Mouse (Mus musculus) left cerebral cortex, adult 18-20 months (tissue): Measurements from ENCODE around the gene Anapc11. TPM values are rescaled to one million over a fixed set of nuclear protein-coding genes. Genes with fewer than 3 reads are reported as not detected.
"Not testable (repeated sequence)": the region's sequence is repeated elsewhere in the genome, so short reads cannot be mapped to it uniquely, and the experiment has no call there.

Source experiments
- DNase-seq, 2 experiments: peaks; one replicate each; pipeline ENCODE4 v3.0.0; 2021 to 2022; ENCODE audit warnings: low spot score in 2 of 2, mixed read lengths in 1 of 2
- total RNA-seq, 2 experiments: library from RNA; stranded (reverse); gene quantifications; 2 replicates each; pipeline ENCODE4 v1.2.3; 2021

Gene Anapc11
- total RNA-seq, 2 experiments from 2014 or later = 95.1 to 98.8 TPM

DNA sequence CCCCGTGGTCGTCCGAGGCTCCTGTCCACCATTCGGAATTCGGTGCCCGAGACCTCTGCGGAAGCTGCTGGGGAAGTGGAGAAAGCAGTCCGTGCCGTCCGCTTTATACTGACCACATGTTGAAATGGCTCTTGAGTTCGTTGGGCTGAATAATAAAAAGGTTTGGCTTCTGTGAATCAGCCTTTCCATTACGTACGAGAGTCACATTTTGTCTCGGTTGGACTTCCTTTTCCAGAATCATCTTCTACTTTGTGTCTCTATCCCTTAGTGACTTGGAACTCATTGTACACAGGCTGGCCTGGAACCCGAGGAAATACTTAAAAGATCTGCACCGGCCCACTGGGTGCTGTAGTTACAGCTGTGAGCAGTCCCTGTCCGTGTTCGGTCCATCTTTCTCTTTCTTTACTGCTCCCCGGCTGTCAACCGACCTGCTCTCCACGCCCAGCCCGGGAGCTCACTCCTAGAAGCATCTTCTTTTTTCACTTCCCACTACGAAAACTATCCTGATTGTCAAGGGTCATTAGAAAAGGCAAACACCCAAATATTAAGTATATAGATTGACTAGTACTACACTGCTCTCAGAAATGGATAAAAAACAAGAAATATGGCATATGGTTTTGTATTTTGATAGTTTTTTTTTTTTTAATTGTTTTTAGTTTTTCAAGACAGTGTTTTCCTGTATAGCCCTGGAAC, 24.5 kb upstream of the Anapc11 start:
- DNase-seq = no peak

DNA sequence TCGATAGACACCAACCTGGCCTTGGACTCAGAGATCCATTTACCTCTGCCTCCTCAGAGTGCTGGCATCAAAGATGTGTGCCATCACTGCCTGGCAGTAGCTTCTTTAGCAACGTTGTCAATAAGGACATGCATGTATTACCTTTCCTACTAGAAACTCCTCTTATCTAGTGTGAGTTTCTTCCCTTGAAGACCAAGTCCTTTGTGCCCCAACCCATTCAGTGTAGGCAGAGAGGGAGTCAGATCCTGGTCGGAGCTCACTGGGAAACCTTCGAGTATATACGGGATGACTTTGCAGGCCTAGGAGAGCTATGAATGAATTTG, 24.0 kb upstream of the Anapc11 start:
- no peak for DNase-seq

DNA sequence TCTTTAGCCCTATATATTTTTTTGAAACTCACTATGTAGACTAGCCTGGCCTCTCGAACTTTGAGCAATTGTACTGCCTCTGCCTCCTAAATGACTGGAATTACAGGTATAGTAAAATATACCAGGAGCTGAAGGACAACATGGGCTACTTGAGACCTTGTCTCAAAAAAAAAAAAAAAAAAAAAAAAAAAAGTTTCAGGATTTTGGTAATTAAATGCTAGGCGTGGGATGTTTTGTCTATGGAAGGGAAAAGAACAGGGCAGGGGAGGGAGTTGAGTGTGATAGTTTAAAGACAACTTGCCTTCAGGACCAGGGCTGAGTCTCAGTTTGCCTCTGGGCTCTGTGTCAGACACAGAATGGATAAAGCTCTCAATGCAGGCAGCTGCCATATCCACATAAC, 23.2 kb upstream of the Anapc11 start:
- DNase-seq = no peak

DNA sequence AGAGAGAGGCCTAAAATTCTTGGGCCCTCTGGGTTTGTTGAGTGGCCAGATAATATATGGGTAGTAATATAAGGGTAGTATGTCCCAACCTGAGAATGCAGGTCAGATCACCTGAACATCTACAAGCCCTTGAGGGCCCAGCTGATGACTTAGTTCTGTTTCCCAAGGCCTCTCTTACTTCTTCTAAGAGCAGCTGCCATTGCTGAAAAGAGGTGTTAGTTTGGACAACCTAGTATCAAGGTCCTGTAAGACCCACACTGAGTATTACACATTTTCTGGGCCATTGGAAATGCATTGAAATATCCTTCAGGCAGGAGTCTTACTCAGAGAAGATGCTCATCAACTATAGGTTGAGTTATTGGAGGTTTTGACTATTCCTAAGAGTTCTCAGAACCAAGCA, 22.3 kb upstream of the Anapc11 start:
- DNase-seq = no peak

DNA sequence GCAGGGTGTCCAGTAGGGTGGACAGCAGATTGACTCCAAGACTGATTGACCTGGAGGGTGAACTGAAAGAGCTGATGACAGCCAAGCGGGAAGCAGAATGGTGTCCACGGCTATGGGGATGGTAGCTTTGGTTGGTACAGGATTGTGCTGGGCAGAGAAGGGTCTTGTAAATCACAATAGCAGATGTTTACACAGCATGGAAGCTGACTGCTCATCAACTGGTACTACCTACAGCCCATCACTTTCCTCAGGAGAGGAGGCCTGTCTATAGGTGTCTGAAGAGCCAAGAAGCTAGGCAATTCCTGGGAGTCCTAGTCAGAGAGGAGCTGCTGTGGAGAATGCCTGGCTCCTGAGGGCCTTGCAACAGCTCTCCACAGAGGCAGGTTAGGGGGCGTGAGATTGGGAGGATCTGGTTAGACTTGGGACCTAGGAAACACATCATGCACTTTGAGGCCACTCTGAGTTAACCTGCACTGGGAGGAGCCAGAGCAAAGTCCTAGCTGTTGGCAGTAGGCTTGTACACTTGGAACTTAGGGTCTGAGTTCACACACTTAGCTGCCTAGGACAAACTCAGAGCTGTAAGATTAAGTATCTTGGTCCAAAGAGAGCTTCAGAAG, 21.7 kb upstream of the Anapc11 start:
- no peak for DNase-seq

DNA sequence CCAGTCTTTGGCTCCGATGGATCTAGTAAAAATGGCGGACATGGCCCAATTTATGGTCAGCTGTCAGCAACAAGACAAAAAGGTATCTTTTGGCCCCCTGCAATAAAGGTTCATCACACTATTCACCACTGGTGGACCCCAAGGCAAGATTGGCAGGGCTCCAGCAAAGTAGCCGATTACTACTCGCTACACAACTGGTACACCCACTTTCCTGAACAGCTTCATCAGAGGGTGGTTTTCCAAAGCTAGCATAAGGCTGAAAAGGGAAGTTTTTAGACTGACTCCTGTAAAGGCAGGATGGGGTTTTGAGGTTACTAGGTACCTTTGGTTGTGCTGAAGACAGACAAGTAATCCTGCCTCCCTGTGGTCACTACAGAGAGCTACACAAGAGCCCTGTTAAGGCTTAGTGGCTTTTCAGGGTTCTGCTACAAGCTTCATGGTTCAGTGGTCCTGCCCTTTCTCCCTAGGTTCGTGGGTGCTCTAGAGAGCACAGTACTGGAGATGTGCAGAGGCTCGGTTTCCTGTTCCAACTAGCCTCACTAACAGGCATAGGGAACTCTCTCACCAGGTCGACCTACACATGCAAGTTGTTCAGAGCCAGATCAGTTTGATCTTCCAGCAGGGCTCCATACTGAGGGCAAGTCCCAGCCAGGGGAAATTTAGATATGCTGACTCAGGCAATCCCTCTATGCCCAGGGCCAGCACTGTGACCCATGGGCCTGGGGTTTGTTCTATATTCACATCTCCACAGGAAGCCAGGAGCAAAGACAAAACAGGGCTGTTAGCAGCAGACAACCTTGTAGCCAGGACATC, 20.8 kb upstream of the Anapc11 start:
- no peak for DNase-seq

DNA sequence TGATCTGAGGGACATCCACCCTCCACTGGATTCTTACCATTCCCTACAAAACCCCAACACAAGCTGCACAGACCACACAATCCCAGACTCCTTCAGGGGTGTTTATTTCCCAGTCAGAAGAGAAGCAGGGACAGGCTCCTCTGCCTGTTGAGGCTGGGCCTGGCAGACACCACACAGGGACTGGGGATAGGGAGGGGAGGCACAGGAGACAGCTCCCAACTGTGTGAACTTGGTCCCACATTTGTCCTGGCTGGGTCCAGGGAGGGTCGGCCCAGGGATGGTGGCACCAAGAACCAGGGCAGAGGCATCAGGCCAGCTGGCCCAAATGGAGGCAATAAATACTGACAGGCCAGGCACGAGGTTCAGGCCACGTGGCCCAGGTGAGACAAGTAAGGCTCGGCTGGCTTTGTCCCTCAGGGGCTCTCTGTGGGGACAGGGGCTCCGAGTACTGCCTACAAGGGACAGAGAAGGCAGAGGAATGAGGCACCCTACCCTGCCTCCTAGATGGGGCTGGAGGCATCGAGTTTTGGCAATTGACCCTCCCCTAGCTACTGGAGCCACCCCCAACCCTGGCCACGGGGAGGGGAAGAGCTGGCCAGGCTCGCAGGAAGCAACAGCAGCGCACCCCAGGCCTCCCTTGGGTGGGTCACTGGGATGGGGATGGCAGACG, 20.1 kb upstream of the Anapc11 start:
- DNase-seq = no peak

DNA sequence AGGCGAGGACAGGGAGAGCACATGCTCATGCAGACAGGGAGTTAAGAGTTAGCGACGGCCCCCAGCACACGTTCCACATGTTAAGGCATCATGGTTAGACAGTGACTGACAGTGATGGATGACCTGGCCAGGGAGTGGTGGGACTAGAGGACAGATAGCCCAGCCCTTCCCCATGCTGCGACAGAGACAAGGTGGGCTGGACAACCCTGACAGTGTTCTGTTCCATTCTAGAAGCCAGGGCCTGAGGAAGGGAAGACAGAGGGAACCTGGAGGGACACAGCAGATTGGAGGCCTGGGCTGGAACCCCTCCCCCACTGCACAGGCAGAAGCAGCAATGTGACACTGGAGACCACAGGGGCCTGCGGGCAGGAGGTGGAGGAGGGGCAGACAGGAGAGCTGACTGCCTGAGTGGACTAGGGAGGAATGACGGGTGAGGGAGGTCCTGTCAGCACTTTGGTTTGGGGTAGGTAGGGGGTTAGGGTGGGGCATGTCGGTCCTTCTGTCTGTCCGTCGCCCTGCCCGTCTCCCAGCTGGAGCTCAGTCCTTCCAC, 19.5 kb upstream of the Anapc11 start:
- no peak for DNase-seq

DNA sequence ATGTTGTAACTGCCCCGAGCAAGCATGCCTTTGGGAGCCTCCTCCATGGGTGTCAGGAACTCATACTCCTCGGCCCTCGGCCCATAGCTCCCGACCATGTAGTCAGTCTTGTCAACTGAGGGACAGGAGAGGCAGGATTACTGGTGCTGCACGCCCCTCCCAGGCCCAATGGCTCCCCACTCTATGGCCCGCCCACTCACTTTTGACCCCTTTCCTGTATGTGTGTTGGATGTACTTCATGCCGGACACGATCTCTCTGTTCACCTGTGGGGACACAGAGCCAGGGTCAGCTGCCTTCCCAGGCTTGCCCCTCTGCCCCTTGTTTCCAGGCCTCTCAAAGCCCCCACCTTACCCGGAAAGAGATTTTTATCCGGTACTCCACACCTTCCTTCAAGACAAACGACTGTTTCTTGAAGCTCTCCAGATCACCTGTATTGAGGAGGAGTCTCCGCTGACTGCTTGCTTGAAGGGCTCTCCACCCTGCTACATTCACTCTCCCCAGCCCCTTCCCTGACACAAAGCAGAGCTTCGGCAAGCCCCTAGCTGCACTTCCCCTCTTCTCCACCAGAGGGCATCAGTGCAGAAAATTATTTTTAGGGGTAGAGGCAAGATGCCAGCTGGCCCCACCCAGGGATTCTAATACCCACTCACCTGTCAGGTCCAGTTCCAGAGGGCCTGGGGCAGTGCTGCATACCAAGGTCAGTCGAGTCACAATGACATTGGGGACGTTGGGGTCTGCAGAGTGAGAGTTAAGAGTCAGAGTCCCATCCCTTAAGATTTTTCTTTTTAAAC, 18.7 kb upstream of the Anapc11 start:
- DNase-seq = peak; percentile 56 to 75

DNA sequence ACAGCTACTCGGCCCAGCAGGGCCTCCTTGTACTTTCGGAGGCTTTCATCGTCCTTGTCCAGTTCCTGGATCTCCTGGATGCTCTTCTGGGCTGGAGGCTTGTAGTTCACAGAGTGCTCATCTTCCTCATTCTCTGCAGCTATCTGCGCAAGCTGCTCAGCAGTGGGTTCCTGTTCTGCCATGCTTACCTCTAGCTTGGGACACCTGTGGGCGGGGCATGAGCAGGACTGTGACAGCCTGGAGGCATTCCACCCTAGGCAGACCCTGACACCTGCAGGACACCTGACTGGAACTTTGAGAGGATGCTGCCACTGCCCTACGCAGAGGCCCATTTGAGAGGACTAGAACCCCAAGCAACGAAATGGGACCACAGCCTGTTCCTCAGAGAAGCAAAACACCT, 18.0 kb upstream of the Anapc11 start:
- no peak for DNase-seq

DNA sequence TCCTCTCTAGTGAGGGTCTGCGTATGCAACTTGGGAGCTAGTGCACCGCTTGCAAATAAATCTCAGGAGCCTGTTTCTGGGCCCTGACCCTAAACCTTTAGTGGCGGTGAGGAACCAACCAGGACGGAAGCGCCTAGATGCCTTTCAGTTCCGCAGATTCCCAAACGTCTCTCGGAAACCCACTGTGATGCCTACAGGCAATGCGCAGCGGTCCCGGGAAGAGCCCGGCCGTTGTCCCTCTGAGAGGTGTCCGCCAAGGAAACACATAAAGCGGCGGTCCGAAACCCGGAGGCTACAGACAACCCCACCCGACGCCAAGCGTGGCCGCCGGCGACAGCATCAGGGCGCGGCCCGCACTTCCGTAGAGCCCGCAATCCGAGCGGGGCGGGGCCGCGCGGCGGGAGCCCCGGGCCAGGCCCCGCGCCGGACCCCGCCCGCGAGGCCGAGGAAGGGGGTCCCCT, 17.3 kb upstream of the Anapc11 start:
- peak in 1 of 2 experiments; percentile 36 for DNase-seq

DNA sequence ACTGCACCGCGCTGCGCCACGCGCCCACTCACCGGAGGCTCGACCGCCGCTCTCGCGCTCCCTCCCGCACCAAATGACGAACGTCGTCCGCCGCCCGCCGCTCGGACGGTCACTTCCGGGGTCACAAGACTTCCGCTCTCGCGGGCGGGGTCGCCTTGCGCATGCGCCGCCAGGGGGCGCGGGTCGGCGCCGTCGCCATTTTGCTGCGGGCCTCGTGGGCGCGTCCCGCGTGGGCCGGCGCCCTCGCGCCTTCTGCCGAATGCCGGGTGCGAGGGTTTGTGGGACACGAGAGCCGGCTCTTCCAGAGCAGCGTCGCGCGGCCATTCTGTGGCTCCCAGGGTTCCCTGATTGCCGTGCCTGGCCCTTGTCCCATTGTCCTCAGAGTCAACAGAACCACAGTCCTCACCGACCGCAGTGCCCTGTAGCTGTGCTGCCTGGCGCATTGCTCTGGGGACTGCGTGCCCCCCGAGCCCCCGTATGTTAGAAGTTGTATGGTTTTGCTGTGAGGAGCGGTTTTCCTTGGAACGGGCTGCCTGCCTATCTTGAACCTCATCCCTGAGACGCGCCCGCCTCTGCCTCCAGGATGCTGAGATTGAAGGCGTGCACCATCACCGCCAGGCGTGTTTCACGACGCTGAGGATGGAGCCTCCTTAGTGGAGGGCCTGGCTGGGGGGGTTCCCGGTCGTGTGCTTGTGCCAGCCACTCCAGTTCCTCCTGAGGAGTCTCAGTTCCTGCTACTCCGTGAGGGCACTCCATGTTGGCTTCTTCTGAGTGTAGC, 16.5 kb upstream of the Anapc11 start, which contains the start of gene Arhgdia:
Arhgdia (minus strand) TSS at position 135 of the 778 bp plus-strand sequence.
- DNase-seq = peak; percentile 84 to 94

DNA sequence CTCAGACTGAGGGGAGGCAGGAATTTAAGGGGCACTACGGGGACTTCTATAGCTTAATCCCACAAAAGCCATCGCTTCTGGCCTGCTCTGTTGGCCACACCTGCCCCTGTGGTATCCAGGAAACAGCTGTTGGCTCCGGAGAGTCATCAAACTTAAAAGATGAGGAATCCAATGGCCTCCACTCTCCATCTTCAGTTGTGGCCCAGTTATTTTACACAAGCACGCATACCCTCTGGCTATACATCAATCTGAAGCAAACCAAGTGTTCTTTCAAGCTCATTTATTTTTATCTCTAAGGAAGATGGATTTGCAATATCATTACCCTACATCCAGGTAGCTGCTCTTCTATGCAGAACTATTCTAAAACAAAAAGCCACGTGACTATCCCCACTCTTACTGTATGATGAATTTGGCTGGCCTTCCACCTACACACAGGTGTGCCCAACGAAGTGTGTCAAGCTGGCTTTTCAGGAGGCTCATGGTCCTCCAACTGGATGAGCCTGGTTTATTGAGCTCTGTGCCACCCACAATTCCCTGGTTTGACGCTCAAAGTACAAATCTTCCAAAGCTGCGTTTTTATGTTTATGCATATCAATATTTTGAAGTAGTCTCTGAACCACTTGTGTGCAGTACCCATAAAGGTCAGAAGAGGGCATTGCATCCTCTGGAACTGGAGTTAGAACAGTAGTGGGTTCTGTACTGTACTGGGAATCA, 15.8 kb upstream of the Anapc11 start:
- no peak for DNase-seq

DNA sequence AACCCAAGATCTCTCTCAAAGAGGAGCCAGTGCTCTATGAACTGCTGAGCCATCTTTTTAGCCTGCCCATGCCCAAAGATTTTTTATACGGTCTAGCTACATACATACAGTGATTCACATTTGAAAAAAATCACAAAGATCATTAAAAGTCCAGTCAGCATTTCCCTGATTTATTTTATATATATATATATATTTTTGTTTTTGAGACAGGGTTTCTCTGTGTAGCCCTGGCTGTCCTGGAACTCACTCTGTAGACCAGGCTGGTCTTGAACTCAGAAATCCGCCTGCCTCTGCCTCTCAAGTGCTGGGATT, 15.3 kb upstream of the Anapc11 start:
- not testable (repeated sequence) for DNase-seq

DNA sequence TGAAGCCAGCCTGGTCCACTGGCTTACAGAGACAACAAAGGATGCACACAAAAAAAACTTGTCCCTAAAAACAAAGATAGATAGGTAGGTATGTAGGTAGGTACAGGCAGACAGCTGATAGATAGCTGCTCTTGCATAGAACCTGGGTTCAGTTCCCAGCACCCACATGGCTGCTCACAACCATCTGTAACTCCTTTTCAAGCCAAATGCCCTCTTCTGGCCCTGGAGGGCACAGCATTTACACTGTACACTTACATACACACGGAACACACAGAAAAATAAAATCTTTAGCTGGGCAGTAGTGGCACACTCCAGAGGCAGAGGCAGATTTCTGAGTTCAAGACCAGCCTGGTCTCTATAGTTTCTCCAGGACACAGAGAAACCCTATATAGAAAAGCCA, 14.3 kb upstream of the Anapc11 start:
- DNase-seq = no peak

DNA sequence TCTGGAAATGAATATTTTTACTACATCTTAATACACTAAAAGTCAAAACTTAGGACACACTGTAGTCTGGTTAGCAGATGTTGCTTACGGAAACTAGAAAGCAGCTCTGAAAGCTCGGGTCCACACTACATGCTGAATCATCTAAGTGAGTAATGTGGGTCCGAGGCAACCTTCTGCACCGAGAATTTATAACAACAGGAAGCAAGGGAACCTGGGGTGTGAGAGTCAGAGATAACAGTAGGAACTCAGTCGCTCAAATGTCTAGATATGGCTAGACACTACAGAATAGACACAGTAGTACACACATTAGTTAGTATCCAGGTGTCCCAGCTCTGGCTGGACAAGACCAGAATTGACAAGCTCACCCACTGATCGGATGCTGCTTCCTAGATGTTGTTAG, 9.7 kb upstream of the Anapc11 start:
- no peak for DNase-seq

DNA sequence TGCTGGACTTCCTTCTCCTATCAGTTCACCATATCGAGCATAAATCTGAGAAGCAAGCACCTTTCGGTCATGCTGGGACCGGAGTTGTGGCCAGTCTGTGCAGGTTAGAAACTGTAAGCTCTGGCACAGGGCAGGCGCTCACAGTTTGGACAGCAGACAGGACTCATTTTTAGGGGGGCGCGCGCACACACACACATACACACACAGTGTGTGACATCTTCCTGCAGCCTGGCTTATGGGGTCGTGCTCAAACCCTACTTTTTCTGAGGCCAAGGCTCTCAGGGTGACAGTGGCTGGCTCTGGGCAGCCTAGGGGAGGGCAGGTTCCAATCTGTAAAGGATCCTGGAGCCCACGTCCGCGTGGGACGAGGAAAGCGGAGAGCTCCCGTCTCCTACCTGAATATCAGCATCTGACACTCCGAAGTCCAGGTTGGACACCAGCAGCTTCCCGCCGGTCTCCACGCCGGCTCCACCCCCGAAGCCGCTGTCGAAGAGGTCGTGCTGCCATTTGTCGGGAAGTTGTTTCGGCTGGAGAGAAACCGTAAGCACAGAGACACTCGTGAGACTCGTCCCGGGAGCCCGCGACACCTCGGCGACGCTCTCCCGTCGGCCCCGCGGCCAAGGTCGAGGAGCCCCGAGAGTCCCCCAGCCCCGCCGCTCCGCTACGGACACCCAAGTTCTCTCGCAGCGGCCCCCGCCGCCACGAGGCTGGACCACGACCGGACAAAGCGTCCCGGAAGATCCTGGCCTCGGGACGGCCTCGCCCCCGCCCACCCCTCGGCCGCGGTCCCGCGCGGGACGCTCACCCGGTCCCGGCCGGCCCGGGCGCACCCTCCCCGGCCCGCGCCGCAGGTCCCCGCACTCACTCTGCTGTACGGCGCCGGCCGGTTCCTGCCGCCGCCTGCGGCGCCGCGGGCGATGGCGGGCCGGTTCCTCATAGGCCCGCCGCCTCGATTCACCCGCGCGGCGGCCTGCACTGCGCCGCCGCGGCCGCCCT, 683 bp upstream of the Anapc11 start:
- DNase-seq = no peak

DNA sequence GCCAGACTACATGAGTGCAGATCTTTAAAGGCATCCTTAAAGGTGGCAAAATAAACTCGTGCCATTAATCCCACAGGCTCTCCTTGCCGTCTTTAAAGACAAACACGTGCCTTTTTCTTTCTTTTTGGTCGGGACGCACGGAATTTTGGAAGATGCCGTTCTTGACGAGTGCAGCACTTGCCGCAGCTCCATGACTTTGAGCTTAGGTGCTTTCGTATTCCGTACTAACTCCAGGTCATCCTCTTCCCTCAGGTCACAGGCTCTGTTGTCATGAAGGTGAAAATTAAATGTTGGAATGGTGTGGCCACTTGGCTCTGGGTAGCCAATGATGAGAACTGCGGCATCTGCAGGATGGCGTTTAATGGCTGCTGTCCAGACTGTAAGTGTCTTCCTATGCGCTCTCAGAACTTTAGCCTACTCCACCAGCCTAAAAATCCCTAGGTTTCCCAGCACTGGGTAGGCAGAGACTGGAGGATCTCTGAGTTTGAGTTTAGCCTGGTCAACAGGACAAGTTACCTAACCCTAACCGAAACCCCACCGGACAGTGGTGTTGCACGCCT, 849 bp downstream of the Anapc11 start:
- DNase-seq = no peak
